Mouse (Mus musculus) E14TG2a.4 (cell line): Measurements from ENCODE around the gene Rasgrf2.

Experiments used
- CTCF ChIP-seq: conservative IDR thresholded peaks from 2 replicates; pipeline ENCODE4 v1.5.1; 2014; ENCODE audit warnings: low read length
- POU5F1 ChIP-seq: IDR thresholded peaks from 2 replicates; pipeline ENCODE4 v1.6.1; 2014; ENCODE audit warnings: low read length, borderline replicate concordance

DNA sequence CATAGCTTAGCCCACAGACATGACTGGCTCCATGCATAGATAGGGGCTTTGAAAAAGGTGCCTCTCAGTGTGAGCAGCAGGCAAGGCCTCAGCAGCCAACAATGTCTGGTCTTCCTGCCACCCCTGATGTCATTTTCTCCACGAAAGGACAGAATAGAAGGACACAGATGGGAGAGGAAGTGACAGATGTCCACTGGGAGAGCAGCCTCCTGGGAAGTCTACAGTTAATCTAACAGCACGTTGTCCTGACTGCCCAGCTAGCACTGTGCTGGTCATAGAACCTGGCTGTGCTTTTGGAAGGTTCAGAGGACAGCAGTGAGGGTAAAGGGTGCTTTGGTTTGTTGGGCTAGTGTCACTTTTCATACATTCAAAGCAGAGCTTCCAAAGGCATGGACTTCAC, 255.9 kb downstream of the Rasgrf2 start:
- TF ChIP-seq CTCF (no peak), POU5F1 (no peak)
